Mouse (Mus musculus) thymus, adult 2 months (tissue): ENCODE measurements at regions not wholly inside any gene's neighbourhood (a gene's known extent, or its start where the extent isn't known, plus 50 kb on each side); places are given as distances from the start of the nearest gene placed in this dataset.

Experiments used
- CTCF ChIP-seq: fragments of 200-500 bp; IDR thresholded peaks from 2 replicates; pipeline ENCODE4 v1.5.1; 2012; ENCODE audit warnings: mild to moderate bottlenecking, control low read depth, low read length, moderate library complexity, borderline replicate concordance; ENCODE audit not compliant: control insufficient read depth, poor library complexity, insufficient read depth; ENCODE audit errors: extremely low read depth
- POLR2A ChIP-seq: fragments of 200-500 bp; IDR thresholded peaks from 2 replicates; pipeline ENCODE4 v1.6.1; 2012; ENCODE audit warnings: mild to moderate bottlenecking, low read length, control low read depth, moderate library complexity; ENCODE audit not compliant: control insufficient read depth, poor library complexity, insufficient read depth; ENCODE audit errors: extremely low read depth

DNA sequence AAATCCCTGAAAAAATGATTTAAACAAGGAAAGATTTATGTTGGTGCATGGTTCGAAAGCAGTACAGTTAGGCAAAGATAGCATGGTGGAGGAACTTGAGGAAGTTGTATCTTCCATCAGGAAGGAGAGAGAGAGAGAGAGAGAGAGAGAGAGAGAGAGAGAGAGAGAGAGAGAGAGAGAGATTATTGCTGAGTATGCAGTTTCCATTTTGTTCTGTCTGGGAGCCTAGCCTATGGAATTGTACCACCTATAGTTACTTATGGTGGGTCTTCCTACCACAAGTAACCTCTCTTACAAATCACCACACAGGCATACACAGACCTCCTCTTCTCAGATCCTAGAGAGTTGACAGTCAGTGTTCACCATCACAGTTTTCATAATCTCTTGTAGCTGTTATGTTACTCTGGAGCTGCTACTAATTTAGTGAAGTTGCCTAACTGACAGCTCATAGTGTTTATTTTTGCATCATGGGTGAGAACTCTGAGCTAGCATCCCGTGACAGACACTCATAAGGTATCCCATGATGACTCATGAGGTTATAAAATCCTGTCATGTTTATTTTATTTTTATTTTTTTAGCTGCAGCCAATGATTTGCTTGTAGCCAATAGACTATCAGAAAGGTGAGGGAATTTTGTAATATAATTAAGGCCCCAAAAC is 132.2 kb upstream of the Rasgrp1 start:
- TF ChIP-seq CTCF (no peak), POLR2A (no peak)
